Mouse (Mus musculus) limb, embryonic 10.5 days (tissue): ENCODE data around the gene Urb2. TPM values are rescaled to one million over a fixed set of nuclear protein-coding genes. Genes with fewer than 3 reads are reported as not detected.

ENCODE experiments used
- DNase-seq: peaks from one replicate; pipeline ENCODE4 v3.0.0-alpha.2; 2017; ENCODE audit warnings: low spot score
- H3K27ac ChIP-seq: fragments of 300-500 bp; sonication (generic); 2 replicates; pipeline ENCODE4 v1.5.1; 2016; ENCODE audit warnings: mild to moderate bottlenecking
- H3K27me3 ChIP-seq: fragments of 300-500 bp; sonication (generic); 2 replicates; pipeline ENCODE4 v1.6.1; 2016; ENCODE audit warnings: low read depth, mild to moderate bottlenecking; ENCODE audit not compliant: poor library complexity, severe bottlenecking
- H3K36me3 ChIP-seq: fragments of 300-500 bp; sonication (generic); 2 replicates; pipeline ENCODE4 v1.6.1; 2016; ENCODE audit warnings: mild to moderate bottlenecking, moderate library complexity
- H3K4me1 ChIP-seq: fragments of 300-500 bp; sonication (generic); 2 replicates; pipeline ENCODE4 v1.6.1; 2016
- H3K4me3 ChIP-seq: fragments of 300-500 bp; sonication (generic); 2 replicates; pipeline ENCODE4 v1.5.1; 2016; ENCODE audit warnings: mild to moderate bottlenecking, moderate library complexity
- H3K9me3 ChIP-seq: fragments of 300-500 bp; sonication (generic); replicated peaks from 2 replicates; pipeline ENCODE4 v1.6.1; 2016; ENCODE audit warnings: mild to moderate bottlenecking
- WGBS: fragments of 180-500 bp; shearing (Covaris S2); methylation state at CpG from one replicate; pipeline ENCODE4 v1.1.7; 2016; 5-methylcytosine and 5-hydroxymethylcytosine counted together
- polyA plus RNA-seq: library from polyadenylated mRNA; unstranded; fragments of >200 nt; fragmentation: Nextera tagmentation; extraction: Ambion mirVana; gene quantifications from 2 replicates; pipeline ENCODE4 v1.2.1, GENCODE M21; 2016

The Urb2 gene
- polyA plus RNA-seq, 1 experiment from 2014 or later: 8.4 TPM

DNA sequence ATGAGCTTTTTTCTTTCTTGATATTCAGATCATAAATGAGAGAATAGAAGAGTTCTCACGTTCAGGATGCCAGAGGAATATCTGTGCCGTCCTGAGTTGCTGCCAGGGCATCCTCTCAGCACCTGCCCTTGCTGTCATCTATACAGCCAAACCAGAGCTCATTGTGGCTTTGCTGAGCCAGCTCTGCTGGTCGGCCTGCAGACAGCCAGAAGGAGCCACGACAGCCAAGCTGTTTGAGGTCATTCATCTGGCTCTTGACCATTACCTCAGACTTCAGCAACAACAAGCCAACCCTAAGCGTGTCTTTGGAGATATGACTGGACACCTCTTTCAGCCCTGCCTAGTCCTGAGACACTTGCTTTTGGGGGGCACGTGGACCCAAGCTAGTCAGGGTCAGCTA, 6.5 kb downstream of the Urb2 start:
- H3K36me3 ChIP-seq: peaks cover 94% of the 10 kb centered on the region
- no peak overlapping the region for H3K27ac ChIP-seq
- no peak for DNase-seq
- no peaks in the 10 kb centered on the region for H3K27me3 ChIP-seq
- WGBS: 92% methylated on average over 6 of the region's 6 CpGs
- no peaks in the 10 kb centered on the region for H3K4me1 ChIP-seq
- no peaks in the 10 kb centered on the region for H3K9me3 ChIP-seq
- no peak overlapping the region for H3K4me3 ChIP-seq

DNA sequence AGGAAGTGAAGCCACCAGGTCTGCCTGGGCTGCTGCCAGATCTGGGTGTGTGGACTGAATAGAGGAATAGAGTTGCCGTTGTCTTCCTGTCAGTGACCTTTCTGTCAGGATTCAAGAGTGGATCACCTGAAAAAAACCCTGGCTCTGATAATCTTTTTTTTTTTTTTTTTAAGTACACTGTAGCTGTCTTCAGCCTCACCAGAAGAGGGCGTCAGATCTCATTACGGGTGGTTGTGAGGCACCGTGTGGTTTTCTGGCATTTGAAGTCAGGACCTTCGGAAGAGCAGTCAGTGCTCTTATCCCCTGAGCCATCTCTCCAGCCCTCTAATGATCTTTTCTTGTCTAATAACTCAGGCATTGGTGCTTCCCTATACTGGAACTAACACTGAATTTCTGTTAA, 12.1 kb downstream of the Urb2 start:
- Histone ChIP-seq H3K4me3 (no peak overlapping the region), H3K27me3 (no peaks in the 10 kb centered on the region), H3K27ac (no peak overlapping the region), H3K4me1 (no peaks in the 10 kb centered on the region), H3K36me3 (peaks cover 93% of the 10 kb centered on the region), H3K9me3 (no peaks in the 10 kb centered on the region)
- DNase-seq: no peak
- WGBS: 79% methylated on average over 5 of the region's 5 CpGs

DNA sequence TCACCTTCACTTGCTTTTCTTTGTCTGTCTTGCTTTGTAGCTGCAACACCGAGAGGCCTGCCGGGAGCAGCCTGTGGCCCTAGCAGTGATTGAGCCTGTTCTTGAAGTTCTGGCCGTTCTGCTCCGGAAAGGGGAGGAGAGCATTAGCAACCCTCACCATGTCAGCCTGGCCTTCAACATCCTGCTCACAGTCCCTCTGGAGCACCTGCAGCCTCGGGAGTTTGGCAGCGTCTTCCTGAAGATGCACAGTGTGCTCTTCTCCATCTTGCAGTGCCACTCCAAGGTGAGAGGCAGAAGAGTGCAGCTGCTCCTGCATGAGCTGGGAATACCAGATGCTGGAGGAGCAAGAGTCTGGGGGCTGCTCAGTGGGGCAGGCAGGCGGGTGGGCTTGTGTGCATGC, 16.8 kb downstream of the Urb2 start:
- no peak for DNase-seq
- Histone ChIP-seq H3K27ac (no peak overlapping the region), H3K36me3 (peaks cover 92% of the 10 kb centered on the region), H3K4me1 (no peaks in the 10 kb centered on the region), H3K4me3 (no peak overlapping the region), H3K9me3 (no peaks in the 10 kb centered on the region), H3K27me3 (no peaks in the 10 kb centered on the region)
- WGBS: 94% methylated on average over 7 of the region's 7 CpGs

DNA sequence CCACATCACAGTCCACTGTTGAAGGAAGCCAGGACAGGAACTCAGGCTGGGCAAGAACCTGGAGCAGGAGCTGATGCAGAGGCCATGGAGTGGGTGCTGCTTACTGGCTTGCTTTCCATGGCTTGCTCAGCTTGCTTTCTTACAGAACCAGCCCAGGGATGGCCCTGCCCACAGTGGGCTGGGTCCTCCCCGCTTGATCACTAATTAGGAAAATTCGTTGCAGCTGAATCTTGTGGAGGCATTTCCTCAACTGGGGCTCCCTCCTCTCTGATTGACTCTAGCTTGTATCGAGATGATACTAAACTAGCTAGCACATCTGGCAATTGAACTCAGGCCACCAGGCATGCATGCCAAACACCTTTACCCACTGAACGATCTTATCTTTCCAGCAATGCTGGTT, 18.0 kb downstream of the Urb2 start:
- WGBS: 81% methylated on average over 4 of the region's 4 CpGs
- Histone ChIP-seq H3K4me1 (no peaks in the 10 kb centered on the region), H3K36me3 (peaks cover 93% of the 10 kb centered on the region), H3K4me3 (no peak overlapping the region), H3K27me3 (no peaks in the 10 kb centered on the region), H3K9me3 (no peaks in the 10 kb centered on the region), H3K27ac (no peak overlapping the region)
- DNase-seq: no peak

DNA sequence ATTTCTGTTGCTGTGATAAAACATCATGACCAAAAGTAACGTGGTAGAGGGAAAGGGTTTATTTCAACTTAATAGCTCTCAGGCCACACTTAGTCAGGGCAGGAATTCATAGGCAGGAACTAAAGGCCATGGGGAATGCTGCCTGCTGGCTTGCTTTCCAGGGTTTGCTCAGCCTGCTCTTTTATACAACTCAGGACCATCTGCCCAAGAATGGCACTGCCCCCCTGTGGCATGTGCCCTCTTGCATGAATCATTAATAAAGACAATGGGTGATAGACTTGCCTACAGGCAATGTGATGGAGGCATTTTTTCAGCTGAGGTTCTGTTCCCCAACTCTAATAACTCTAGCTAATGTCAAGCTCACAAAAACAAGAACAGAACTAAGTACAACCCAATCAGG, 20.9 kb downstream of the Urb2 start:
- Histone ChIP-seq H3K36me3 (peaks cover 91% of the 10 kb centered on the region), H3K9me3 (no peaks in the 10 kb centered on the region), H3K27me3 (no peaks in the 10 kb centered on the region), H3K4me3 (no peak overlapping the region), H3K4me1 (no peaks in the 10 kb centered on the region), H3K27ac (no peak overlapping the region)
- DNase-seq: no peak
- WGBS: 81% methylated on average over 1 of the region's 1 CpGs

DNA sequence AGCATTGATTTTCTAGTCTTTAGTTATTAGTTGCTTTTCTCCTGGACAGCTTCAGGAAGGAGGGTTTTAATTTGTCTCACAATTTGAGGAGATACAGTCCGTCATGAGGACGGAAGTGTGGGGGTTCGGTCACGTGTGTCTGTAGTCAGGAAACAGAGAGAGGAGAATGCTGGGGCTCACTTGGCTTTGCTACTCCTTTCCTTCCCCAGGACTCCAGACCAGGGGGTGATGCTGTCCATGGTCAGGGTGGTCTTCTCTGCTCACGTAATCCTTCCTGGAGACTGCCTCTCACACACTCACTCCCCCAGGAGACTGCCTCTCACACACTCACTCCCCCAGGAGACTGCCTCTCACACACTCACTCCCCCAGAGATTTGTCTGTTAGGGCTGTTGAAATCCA, 23.1 kb downstream of the Urb2 start:
- peaks cover 85% of the 10 kb centered on the region for H3K36me3 ChIP-seq
- H3K9me3 ChIP-seq: no peaks in the 10 kb centered on the region
- DNase-seq: no peak
- H3K27ac ChIP-seq: no peak overlapping the region
- H3K27me3 ChIP-seq: no peaks in the 10 kb centered on the region
- H3K4me1 ChIP-seq: no peaks in the 10 kb centered on the region
- H3K4me3 ChIP-seq: no peak overlapping the region
- WGBS: 93% methylated on average over 5 of the region's 5 CpGs

DNA sequence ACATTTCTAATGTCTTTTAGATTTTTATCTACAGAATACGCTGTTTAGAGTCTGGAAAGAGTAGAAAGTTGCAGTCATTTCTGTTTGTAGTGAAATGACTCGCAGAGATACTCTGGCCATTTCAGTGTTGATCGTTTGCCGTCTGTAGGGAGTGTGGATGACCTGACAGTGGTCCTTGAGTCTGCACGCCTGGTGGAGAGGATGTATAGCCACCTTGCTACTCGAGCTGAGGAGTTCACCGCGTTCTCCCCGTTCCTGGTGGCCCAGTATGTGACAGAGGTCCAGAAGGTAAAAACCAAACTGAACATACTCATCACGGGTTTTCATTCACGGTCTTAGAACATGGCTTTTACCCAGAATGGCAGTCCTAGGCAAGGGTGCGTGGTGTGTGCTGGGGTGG, 23.6 kb downstream of the Urb2 start:
- no peaks in the 10 kb centered on the region for H3K27me3 ChIP-seq
- no peak overlapping the region for H3K27ac ChIP-seq
- DNase-seq: no peak
- H3K9me3 ChIP-seq: no peaks in the 10 kb centered on the region
- H3K4me3 ChIP-seq: no peak overlapping the region
- WGBS: 94% methylated on average over 12 of the region's 12 CpGs
- H3K36me3 ChIP-seq: peaks cover 81% of the 10 kb centered on the region
- H3K4me1 ChIP-seq: no peaks in the 10 kb centered on the region

DNA sequence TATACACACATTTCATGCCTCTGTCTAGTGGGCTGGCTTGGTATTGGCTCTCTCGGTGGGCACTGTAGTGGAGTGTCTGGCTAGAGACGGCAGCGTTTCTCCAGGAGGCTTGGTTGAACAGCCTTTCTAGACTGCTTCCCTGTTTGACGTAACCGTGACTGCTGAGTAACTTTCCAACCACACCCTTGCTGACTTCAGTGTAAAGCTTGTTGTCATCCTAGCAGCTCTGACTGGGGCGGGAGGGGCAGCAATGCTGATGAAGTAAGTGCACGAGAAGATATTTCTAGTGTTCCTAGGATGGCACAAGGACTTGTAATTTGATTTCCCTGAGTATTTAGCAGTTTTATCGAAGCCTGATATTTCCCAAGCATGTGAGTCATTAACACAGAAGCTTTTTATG, 24.5 kb downstream of the Urb2 start:
- Histone ChIP-seq H3K4me3 (no peak overlapping the region), H3K4me1 (no peaks in the 10 kb centered on the region), H3K27me3 (no peaks in the 10 kb centered on the region), H3K27ac (no peak overlapping the region), H3K9me3 (no peaks in the 10 kb centered on the region), H3K36me3 (peaks cover 73% of the 10 kb centered on the region)
- no peak for DNase-seq
- 93% methylated on average over 8 of the region's 8 CpGs for WGBS

DNA sequence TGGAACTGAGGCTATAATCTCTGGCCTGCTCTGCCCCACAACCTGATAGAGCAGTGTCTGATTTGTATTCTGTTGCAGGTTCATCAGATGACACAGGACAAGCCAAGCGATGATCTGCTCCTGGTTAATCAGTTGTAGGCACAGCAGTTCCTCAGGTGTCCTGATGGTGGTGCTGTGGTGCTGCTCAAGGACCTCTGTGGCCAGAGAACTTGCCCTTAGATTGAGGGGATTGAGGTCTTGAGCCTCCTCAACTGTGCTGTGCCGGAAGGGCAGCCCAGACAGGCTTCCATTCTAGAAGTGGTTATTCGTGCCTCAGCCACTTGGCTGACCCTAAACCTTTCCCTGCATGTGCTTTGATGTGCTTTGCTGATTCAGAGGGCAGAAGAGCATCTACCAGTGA, 30.8 kb downstream of the Urb2 start:
- Histone ChIP-seq H3K9me3 (no peaks in the 10 kb centered on the region), H3K27ac (no peak overlapping the region), H3K27me3 (no peaks in the 10 kb centered on the region), H3K4me3 (no peak overlapping the region), H3K36me3 (peaks cover 18% of the 10 kb centered on the region), H3K4me1 (0 out of 2 replicates have a peak, but pooled peaks cover 3% of the 10 kb centered on the region)
- DNase-seq: peak; percentile 73
- 31% methylated on average over 3 of the region's 3 CpGs for WGBS

DNA sequence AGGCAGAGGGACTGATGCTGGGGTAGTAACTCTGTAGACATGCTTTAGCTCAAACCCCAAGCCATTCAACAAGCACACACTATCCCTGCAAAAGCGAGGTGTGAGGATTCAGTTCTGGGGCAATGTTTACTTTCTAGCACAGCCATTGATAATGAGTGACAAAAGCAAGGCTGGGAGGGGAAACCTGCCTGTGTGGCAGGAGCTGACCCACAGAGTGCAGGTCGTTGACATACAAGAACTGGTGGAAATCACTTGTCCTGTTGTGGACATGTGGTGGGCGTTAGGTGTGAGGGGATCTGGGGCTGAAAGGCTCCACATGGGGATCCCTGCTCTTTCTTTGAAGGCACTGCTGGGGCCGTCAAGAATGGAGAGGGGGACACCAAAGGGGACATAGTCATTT, 31.3 kb downstream of the Urb2 start:
- H3K4me1 ChIP-seq: 0 out of 2 replicates have a peak, but pooled peaks cover 3% of the 10 kb centered on the region
- peaks cover 14% of the 10 kb centered on the region for H3K36me3 ChIP-seq
- DNase-seq: no peak
- no peaks in the 10 kb centered on the region for H3K9me3 ChIP-seq
- H3K27ac ChIP-seq: no peak overlapping the region; the same call in 1 of the 2 replicates
- H3K27me3 ChIP-seq: no peaks in the 10 kb centered on the region
- no peak overlapping the region for H3K4me3 ChIP-seq
- 60% methylated on average over 4 of the region's 4 CpGs for WGBS

DNA sequence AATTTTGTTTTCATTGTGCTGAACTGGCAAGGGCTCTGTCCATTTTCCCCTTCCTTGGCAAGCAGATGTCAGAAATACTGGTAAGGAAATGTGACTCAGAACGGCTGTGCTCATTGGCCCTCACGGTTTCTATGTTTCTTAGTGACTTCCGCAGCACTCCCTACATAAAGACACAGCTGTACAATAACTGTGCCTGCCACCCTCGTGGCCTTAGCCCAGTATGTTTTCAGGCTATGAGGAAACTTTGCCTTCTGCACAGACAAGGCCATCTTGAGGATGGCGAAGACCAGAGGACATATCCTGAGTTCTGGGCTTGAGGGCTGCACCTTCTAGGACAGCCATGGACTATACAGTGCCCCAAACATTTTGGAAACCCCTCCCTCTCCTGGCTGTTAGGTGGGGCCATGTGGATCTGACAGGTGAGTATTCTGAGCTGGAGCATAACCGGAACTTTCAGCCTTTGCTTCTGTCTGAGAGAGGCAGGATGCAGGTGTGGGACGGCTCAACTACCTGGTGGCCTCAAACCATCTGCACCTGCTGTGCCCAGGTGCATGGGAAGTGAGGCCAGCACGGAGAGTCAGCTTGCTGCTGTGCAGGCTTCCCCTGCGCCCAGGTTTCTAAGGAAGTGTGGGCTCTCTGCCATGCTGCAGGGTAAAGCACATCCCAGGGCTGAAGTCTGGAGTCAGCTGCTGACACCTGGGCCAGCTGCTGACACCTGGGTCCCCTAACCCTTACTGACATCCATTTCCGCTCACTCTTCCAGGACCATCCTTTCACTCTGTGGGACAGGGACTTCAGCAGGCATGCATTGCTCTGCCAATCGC, 35.7 kb downstream of the Urb2 start:
- H3K4me1 ChIP-seq: 0 out of 2 replicates have a peak, but pooled peaks cover 3% of the 10 kb centered on the region
- no peaks in the 10 kb centered on the region for H3K9me3 ChIP-seq
- no peak overlapping the region for H3K4me3 ChIP-seq
- no peak overlapping the region for H3K27ac ChIP-seq
- DNase-seq: no peak
- H3K27me3 ChIP-seq: no peaks in the 10 kb centered on the region
- WGBS: 81% methylated on average over 11 of the region's 11 CpGs
- no peaks in the 10 kb centered on the region for H3K36me3 ChIP-seq

DNA sequence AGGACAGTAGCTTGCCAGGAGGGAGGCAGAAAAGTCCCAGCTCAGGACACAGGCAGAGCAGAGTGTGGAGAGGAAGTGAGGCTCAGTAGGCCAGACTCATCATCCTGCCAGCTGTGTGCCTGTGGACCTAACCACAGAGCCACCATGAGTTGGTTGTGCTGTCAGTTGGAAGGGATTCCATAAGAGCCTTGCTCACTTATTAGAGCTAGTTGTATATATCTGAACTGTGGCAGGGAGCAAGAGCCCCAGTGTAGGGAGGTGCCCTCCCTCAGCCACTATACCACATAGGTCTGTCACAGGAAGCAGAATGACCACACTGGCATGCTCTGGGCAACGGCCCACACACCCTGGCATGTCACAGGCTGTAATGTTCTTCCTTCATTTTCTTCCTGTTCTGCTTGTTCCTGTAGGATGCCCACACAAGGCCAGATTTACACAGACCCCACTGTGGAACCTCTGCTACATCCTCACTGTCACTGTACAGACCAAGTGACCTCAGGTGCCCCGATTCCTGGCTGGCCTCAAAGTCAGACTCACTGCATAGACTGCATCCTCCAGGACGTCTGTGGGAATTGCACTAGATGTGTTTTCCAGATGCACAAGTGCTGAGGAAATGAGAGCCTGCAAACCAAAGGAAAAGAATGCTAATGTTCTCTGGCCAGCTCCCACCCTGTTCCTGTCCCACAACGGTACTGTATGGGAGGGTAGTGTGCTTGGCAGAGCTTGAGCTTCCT, 45.2 kb downstream of the Urb2 start:
- Histone ChIP-seq H3K9me3 (no peaks in the 10 kb centered on the region), H3K36me3 (no peaks in the 10 kb centered on the region), H3K27ac (peak overlapping the region; percentile 28; the same call in 1 of the 2 replicates), H3K27me3 (no peaks in the 10 kb centered on the region), H3K4me1 (peaks cover 28% of the 10 kb centered on the region), H3K4me3 (no peak overlapping the region)
- WGBS: 80% methylated on average over 4 of the region's 4 CpGs
- DNase-seq: no peak

DNA sequence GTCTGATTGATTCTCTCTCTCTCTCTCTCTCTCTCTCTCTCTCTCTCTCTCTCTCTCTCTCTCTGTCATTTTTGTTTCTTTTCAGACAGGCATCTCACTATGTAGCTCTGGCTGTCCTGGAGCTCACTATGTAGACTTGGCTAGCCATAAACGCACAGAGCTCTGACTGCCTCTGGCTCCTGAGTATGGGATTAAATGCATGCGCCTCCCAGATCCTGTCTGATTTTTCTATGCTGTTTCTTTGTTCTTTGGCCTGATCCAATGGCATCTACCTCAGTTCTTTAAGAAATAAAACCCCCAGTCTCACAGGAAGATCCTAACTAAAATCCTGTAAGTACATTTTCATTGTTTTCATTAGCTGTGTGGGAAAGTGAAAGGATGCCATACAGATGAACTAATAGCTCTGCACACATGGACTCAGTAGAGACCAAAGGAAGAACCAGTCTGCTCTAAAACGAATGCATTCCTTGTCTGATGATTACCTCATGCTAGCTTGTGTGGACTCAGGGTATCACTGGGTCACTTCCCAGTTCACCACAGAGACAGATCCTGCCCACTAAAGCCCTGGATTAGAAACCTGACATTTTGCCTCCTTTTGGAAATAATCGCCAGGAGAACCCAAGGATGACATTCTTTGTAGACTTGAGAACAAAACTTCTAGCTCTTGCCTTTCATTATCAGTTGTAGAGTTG, 45.9 kb downstream of the Urb2 start:
- no peak for DNase-seq
- no peak overlapping the region for H3K4me3 ChIP-seq
- H3K36me3 ChIP-seq: no peaks in the 10 kb centered on the region
- H3K4me1 ChIP-seq: peaks cover 34% of the 10 kb centered on the region
- H3K27me3 ChIP-seq: no peaks in the 10 kb centered on the region
- H3K9me3 ChIP-seq: no peaks in the 10 kb centered on the region
- 80% methylated on average over 4 of the region's 4 CpGs for WGBS
- H3K27ac ChIP-seq: no peak overlapping the region
